Mouse (Mus musculus) intestine, embryonic 16.5 days (tissue): ENCODE measurements at regions not wholly inside any gene's neighbourhood (a gene's known extent, or its start where the extent isn't known, plus 50 kb on each side); places are given as distances from the start of the nearest gene placed in this dataset.

ENCODE experiments used
- ATAC-seq: fragments of 200-750 bp; cut with Nextera tagmentation; 2 replicates; pipeline ENCODE4 v1.8.0; 2017; ENCODE audit warnings: moderate TSS enrichment, moderate library complexity
- H3K27ac ChIP-seq: fragments of 300-500 bp; sonication (generic); 2 replicates; pipeline ENCODE4 v1.5.1; 2014; ENCODE audit warnings: mild to moderate bottlenecking, low read length
- H3K27me3 ChIP-seq: fragments of 300-500 bp; sonication (generic); replicated peaks from 2 replicates; pipeline ENCODE4 v1.6.1; 2014; ENCODE audit warnings: low read length, control low read depth, mixed read lengths; ENCODE audit not compliant: control insufficient read depth, insufficient read depth
- H3K36me3 ChIP-seq: fragments of 300-500 bp; sonication (generic); 2 replicates; pipeline ENCODE4 v1.6.1; 2014; ENCODE audit warnings: low read length, control low read depth; ENCODE audit not compliant: control insufficient read depth, insufficient read depth
- H3K4me1 ChIP-seq: fragments of 300-500 bp; sonication (generic); 2 replicates; pipeline ENCODE4 v1.6.1; 2014; ENCODE audit warnings: low read length, control low read depth, mixed read lengths; ENCODE audit not compliant: control insufficient read depth, insufficient read depth
- H3K4me2 ChIP-seq: fragments of 300-500 bp; sonication (generic); 2 replicates; pipeline ENCODE4 v1.6.1; 2014; ENCODE audit warnings: low read depth, low read length, control low read depth
- H3K4me3 ChIP-seq: fragments of 300-500 bp; sonication (generic); 2 replicates; pipeline ENCODE4 v1.5.1; 2014; ENCODE audit warnings: mild to moderate bottlenecking, low read length
- H3K9ac ChIP-seq: fragments of 300-500 bp; sonication (generic); 2 replicates; pipeline ENCODE4 v1.6.1; 2014; ENCODE audit warnings: low read depth, low read length
- H3K9me3 ChIP-seq: fragments of 300-500 bp; sonication (generic); 2 replicates; pipeline ENCODE4 v1.6.1; 2016; ENCODE audit warnings: low read length, control low read depth; ENCODE audit not compliant: control insufficient read depth
- WGBS: fragments of 180-500 bp; shearing (Covaris S2); extraction: QIAGEN DNeasy Blood & Tissue Kit; methylation state at CpG from one replicate; pipeline ENCODE4 v1.1.7; 2014; 5-methylcytosine and 5-hydroxymethylcytosine counted together

GRCm38 (mm10) chr16:85347621-85348020, 174.1 kb upstream of the App start:
- Histone ChIP-seq H3K27me3 (no peaks in the 10 kb centered on the region), H3K4me3 (no peak overlapping the region), H3K27ac (no peak overlapping the region), H3K9me3 (no peaks in the 10 kb centered on the region), H3K9ac (no peak overlapping the region), H3K4me1 (no peaks in the 10 kb centered on the region), H3K36me3 (no peaks in the 10 kb centered on the region), H3K4me2 (no peak overlapping the region)
- 84% methylated on average over 4 of the region's 4 CpGs for WGBS
- ATAC-seq = no peak

GRCm38 (mm10) chr16:85336495-85337119, 163.0 kb upstream of the App start:
- Histone ChIP-seq H3K9me3 (no peaks in the 10 kb centered on the region), H3K4me1 (no peaks in the 10 kb centered on the region), H3K27me3 (no peaks in the 10 kb centered on the region), H3K27ac (no peak overlapping the region), H3K4me3 (no peak overlapping the region), H3K36me3 (no peaks in the 10 kb centered on the region), H3K4me2 (no peak overlapping the region), H3K9ac (no peak overlapping the region)
- WGBS = 86% methylated on average over 4 of the region's 4 CpGs
- ATAC-seq = no peak

- no peaks in the 10 kb centered on the region for H3K36me3 ChIP-seq
- H3K9me3 ChIP-seq = no peaks in the 10 kb centered on the region
- H3K4me1 ChIP-seq = no peaks in the 10 kb centered on the region
- H3K4me3 ChIP-seq = no peak overlapping the region
- no peaks in the 10 kb centered on the region for H3K27me3 ChIP-seq
- H3K9ac ChIP-seq = no peak overlapping the region
- H3K27ac ChIP-seq = no peak overlapping the region
- no peak for ATAC-seq
- H3K4me2 ChIP-seq = no peak overlapping the region
- WGBS = 53% methylated on average over 3 of the region's 3 CpGs
Measured at GRCm38 (mm10) chr16:85333543-85333942, 160.0 kb upstream of the App start.

- H3K4me3 ChIP-seq = no peak overlapping the region
- H3K36me3 ChIP-seq = no peaks in the 10 kb centered on the region
- no peak overlapping the region for H3K4me2 ChIP-seq
- no peaks in the 10 kb centered on the region for H3K27me3 ChIP-seq
- H3K9me3 ChIP-seq = no peaks in the 10 kb centered on the region
- no peak for ATAC-seq
- no peaks in the 10 kb centered on the region for H3K4me1 ChIP-seq
- no peak overlapping the region for H3K27ac ChIP-seq
- WGBS = 81% methylated on average over 8 of the region's 8 CpGs
- H3K9ac ChIP-seq = no peak overlapping the region
Measured at GRCm38 (mm10) chr16:85312018-85312417, 138.5 kb upstream of the App start.

GRCm38 (mm10) chr16:85309493-85309892, 135.9 kb upstream of the App start:
- Histone ChIP-seq H3K27ac (no peak overlapping the region), H3K4me1 (no peaks in the 10 kb centered on the region), H3K9me3 (no peaks in the 10 kb centered on the region), H3K27me3 (no peaks in the 10 kb centered on the region), H3K9ac (no peak overlapping the region), H3K36me3 (no peaks in the 10 kb centered on the region), H3K4me3 (no peak overlapping the region), H3K4me2 (no peak overlapping the region)
- WGBS = 39% methylated on average over 3 of the region's 3 CpGs
- ATAC-seq = no peak

DNA sequence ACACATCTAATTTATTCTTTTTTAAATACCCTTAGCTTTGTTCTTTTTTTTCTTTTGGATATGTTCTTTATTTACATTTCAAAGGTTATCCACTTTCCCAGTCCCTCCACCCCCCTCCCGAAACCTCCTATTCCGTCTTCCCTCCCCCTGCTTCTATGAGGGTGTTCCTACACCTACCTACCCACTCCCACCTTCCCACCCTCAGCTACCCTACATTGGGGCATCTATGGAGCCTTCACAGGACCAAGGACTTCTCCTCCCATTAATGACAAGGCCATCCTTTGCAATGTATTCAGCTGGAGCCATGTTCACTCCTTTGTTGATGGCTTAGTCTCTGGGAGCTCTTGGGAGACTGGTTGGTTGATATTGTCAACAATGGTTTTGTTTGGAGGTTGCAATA, 134.9 kb upstream of the App start:
- H3K4me3 ChIP-seq = no peak overlapping the region
- H3K27me3 ChIP-seq = no peaks in the 10 kb centered on the region
- no peaks in the 10 kb centered on the region for H3K4me1 ChIP-seq
- no peak overlapping the region for H3K27ac ChIP-seq
- WGBS = 66% methylated on average over 2 of the region's 2 CpGs
- H3K9me3 ChIP-seq = no peaks in the 10 kb centered on the region
- ATAC-seq = no peak
- H3K9ac ChIP-seq = no peak overlapping the region
- no peaks in the 10 kb centered on the region for H3K36me3 ChIP-seq
- no peak overlapping the region for H3K4me2 ChIP-seq

DNA sequence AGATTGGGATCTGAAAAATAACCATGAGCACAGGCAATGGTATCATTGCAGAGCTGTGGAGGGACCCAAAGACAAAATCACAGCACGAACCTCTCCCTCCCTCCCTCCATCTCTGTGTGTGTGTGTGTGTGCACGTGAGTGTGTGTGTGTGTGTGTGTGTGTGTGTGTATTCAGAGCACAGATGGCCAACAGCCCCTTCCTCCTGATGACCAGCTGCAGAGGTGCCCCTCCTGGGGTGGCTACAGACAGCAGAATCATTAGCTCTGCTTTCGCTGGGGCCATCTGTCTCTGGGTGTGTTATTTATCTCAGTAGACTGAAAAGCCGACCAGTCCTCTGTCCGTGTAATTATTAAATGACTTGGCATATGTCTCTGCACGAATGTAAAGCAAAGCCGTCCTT, 134.4 kb upstream of the App start:
- Histone ChIP-seq H3K27me3 (no peaks in the 10 kb centered on the region), H3K4me1 (no peaks in the 10 kb centered on the region), H3K9me3 (no peaks in the 10 kb centered on the region), H3K4me3 (no peak overlapping the region), H3K27ac (no peak overlapping the region), H3K36me3 (no peaks in the 10 kb centered on the region), H3K9ac (no peak overlapping the region), H3K4me2 (no peak overlapping the region)
- ATAC-seq = peak; percentile 63
- 25% methylated on average over 7 of the region's 7 CpGs for WGBS

DNA sequence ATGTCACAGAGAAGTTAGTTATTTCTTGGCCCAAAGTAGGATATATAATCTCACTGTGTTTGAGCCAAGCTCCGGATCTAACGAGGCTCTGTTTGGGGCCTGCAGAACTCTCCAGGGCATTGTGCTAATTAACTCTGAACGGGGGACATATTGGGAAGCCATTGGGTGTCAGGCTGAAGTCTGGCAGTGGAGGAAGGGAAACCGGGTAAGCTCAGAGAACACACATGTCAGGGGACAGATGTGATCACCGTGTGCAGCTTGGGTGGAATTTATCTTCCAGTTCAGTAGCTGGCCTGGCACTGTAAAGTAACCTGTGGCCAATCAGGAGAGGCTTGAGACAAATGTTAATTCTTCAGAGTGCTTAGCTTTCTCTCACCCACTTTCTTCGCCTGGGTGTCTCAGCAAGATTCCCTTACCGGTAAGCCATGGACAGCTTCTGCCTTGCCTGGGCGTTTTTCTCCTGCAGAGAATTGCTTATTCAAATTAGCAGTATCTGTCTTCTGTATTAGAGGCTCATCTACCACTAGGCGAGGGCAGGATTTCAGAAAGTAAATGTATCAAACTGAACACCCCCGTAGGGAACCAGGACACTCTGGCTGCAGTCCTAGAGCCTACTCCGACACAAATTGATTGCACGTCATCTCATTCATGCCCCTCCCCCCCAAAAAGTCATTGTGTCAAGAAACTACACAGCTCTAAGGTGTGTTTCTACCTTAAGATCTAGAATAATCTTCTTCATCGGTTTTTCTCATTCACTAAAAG, 126.7 kb upstream of the App start:
- ATAC-seq = no peak
- H3K4me3 ChIP-seq = no peak overlapping the region
- WGBS = 60% methylated on average over 13 of the region's 13 CpGs
- no peaks in the 10 kb centered on the region for H3K9me3 ChIP-seq
- no peaks in the 10 kb centered on the region for H3K36me3 ChIP-seq
- no peak overlapping the region for H3K9ac ChIP-seq
- H3K27me3 ChIP-seq = no peaks in the 10 kb centered on the region
- no peak overlapping the region for H3K4me2 ChIP-seq
- H3K4me1 ChIP-seq = no peaks in the 10 kb centered on the region
- no peak overlapping the region for H3K27ac ChIP-seq

DNA sequence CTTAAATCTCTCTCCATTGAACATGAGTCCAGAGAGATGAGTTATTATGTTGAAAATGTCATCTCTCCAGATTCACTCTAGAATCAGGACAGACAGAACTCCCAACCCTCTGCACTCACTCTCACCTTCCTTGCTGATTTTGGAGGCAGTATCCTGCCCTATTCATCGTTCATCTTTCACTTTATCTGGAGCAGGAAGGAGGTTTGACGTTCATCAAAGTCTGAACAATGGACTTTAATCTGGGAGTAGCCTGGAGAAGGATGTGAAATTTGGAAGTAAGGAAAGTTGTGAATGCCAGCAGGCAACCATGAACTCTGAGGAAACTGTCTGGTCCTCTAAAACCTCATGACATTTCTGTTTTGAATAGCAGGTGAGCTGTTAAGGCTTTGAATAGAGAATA, 125.0 kb upstream of the App start:
- Histone ChIP-seq H3K27me3 (no peaks in the 10 kb centered on the region), H3K4me2 (no peak overlapping the region), H3K36me3 (no peaks in the 10 kb centered on the region), H3K4me1 (no peaks in the 10 kb centered on the region), H3K4me3 (no peak overlapping the region), H3K27ac (no peak overlapping the region), H3K9ac (no peak overlapping the region), H3K9me3 (no peaks in the 10 kb centered on the region)
- whole genome bisulfite sequencing = 51% methylated on average over 2 of the region's 2 CpGs
- no peak for ATAC-seq
